Mouse (Mus musculus): ENCODE measurements at regions not wholly inside any gene's neighbourhood (a gene's known extent, or its start where the extent isn't known, plus 50 kb on each side); places are given as distances from the start of the nearest gene placed in this dataset.

DNA sequence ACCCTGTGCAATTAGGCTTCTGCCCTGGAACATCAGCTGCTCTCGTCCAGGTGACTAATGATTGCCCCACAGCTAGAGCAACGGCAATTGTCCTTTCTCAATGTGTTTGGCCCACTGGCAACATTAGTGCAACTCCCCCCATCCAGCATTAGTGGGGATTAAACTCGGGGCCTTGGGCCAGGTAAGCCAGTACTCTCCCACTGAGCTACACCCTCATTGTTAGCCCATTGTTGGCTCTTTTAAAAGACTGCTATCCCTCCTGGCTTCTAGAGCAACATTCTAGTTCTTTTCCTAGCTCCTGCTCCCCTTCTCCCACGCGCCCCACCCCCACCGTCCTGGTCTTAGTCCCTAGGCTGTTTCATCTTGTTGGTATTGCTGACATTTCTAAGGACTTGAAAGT is 463.4 kb downstream of the Zfp704 start:
- no peaks in the 10 kb centered on the region for H3K27me3 ChIP-seq (ENCODE audit: control insufficient read depth, insufficient read depth, low read length)
- no peak overlapping the region for H3K27ac ChIP-seq (ENCODE audit: low read length)
- no peaks in the 10 kb centered on the region for H3K4me1 ChIP-seq (ENCODE audit: control insufficient read depth, insufficient read depth, low read length)
- 59% methylated on average over 6 of the region's 6 CpGs for WGBS
- no peak for ATAC-seq (ENCODE audit: insufficient number of reproducible peaks, insufficient read depth, low FRiP score, low read depth)
- no peak overlapping the region for H3K4me2 ChIP-seq (replicated peaks; ENCODE audit: low read depth, low read length)
- no peak overlapping the region for H3K4me3 ChIP-seq (ENCODE audit: low read depth, low read length)
- H3K9ac ChIP-seq (replicated peaks; ENCODE audit: low read depth, low read length) = no peak overlapping the region
- H3K9me3 ChIP-seq (ENCODE audit: control insufficient read depth, low read depth, low read length) = 0 out of 2 replicates have a peak, but pooled peaks cover 2% of the 10 kb centered on the region
- no peaks in the 10 kb centered on the region for H3K36me3 ChIP-seq (ENCODE audit: control insufficient read depth, insufficient read depth, low read length)

GRCm38 (mm10) chr3:9145612-9146011 is 464.3 kb downstream of the Zfp704 start:
- 68% methylated on average over 7 of the region's 7 CpGs for WGBS
- Histone ChIP-seq H3K9me3 (ENCODE audit: control insufficient read depth, low read depth, low read length) (0 out of 2 replicates have a peak, but pooled peaks cover 2% of the 10 kb centered on the region), H3K27me3 (ENCODE audit: control insufficient read depth, insufficient read depth, low read length) (no peaks in the 10 kb centered on the region), H3K4me1 (ENCODE audit: control insufficient read depth, insufficient read depth, low read length) (no peaks in the 10 kb centered on the region), H3K36me3 (ENCODE audit: control insufficient read depth, insufficient read depth, low read length) (no peaks in the 10 kb centered on the region), H3K4me3 (ENCODE audit: low read depth, low read length) (no peak overlapping the region), H3K9ac (replicated peaks; ENCODE audit: low read depth, low read length) (no peak overlapping the region), H3K27ac (ENCODE audit: low read length) (no peak overlapping the region), H3K4me2 (replicated peaks; ENCODE audit: low read depth, low read length) (no peak overlapping the region)
- ATAC-seq (ENCODE audit: insufficient number of reproducible peaks, insufficient read depth, low FRiP score, low read depth) = no peak

- Histone ChIP-seq H3K36me3 (ENCODE audit: control insufficient read depth, insufficient read depth, low read length) (no peaks in the 10 kb centered on the region), H3K9ac (replicated peaks; ENCODE audit: low read depth, low read length) (no peak overlapping the region), H3K27me3 (ENCODE audit: control insufficient read depth, insufficient read depth, low read length) (no peaks in the 10 kb centered on the region), H3K9me3 (ENCODE audit: control insufficient read depth, low read depth, low read length) (0 out of 2 replicates have a peak, but pooled peaks cover 2% of the 10 kb centered on the region), H3K4me2 (replicated peaks; ENCODE audit: low read depth, low read length) (no peak overlapping the region), H3K4me3 (ENCODE audit: low read depth, low read length) (no peak overlapping the region), H3K27ac (ENCODE audit: low read length) (no peak overlapping the region), H3K4me1 (ENCODE audit: control insufficient read depth, insufficient read depth, low read length) (no peaks in the 10 kb centered on the region)
- 56% methylated on average over 5 of the region's 5 CpGs for WGBS
- ATAC-seq (ENCODE audit: insufficient number of reproducible peaks, insufficient read depth, low FRiP score, low read depth) = no peak
Measured at GRCm38 (mm10) chr3:9141836-9142235, 468.0 kb downstream of the Zfp704 start.

GRCm38 (mm10) chr3:9137131-9137874 is 472.6 kb downstream of the Zfp704 start:
- no peaks in the 10 kb centered on the region for H3K27me3 ChIP-seq (ENCODE audit: control insufficient read depth, insufficient read depth, low read length)
- H3K9me3 ChIP-seq (ENCODE audit: control insufficient read depth, low read depth, low read length) = no peaks in the 10 kb centered on the region
- H3K27ac ChIP-seq (ENCODE audit: low read length) = no peak overlapping the region
- no peaks in the 10 kb centered on the region for H3K36me3 ChIP-seq (ENCODE audit: control insufficient read depth, insufficient read depth, low read length)
- 85% methylated on average over 22 of the region's 22 CpGs for WGBS
- ATAC-seq (ENCODE audit: insufficient number of reproducible peaks, insufficient read depth, low FRiP score, low read depth) = no peak
- no peak overlapping the region for H3K4me2 ChIP-seq (replicated peaks; ENCODE audit: low read depth, low read length)
- H3K4me3 ChIP-seq (ENCODE audit: low read depth, low read length) = no peak overlapping the region
- no peaks in the 10 kb centered on the region for H3K4me1 ChIP-seq (ENCODE audit: control insufficient read depth, insufficient read depth, low read length)
- H3K9ac ChIP-seq (replicated peaks; ENCODE audit: low read depth, low read length) = no peak overlapping the region

DNA sequence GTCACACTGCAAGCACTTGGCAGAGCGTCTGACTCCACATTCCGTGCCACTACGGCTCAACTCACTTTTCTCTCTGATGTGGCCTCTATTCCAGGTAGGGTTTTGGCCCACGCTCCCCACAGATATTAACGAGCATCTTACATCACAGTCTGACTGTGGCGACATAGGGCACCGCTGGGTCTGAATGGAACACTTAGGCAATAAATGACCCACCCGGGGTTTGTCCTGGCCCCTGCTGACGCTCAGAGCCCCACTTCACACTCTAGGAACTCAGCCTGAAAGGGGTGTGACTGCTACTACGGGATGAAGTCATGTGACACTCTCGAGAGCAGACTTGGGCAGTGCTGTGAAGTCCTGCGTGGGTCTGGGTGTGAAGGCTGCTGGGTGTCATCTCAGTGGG is 475.9 kb downstream of the Zfp704 start:
- no peak for ATAC-seq (ENCODE audit: insufficient number of reproducible peaks, insufficient read depth, low FRiP score, low read depth)
- Histone ChIP-seq H3K9ac (replicated peaks; ENCODE audit: low read depth, low read length) (no peak overlapping the region), H3K4me3 (ENCODE audit: low read depth, low read length) (no peak overlapping the region), H3K4me1 (ENCODE audit: control insufficient read depth, insufficient read depth, low read length) (no peaks in the 10 kb centered on the region), H3K27me3 (ENCODE audit: control insufficient read depth, insufficient read depth, low read length) (no peaks in the 10 kb centered on the region), H3K36me3 (ENCODE audit: control insufficient read depth, insufficient read depth, low read length) (no peaks in the 10 kb centered on the region), H3K27ac (ENCODE audit: low read length) (no peak overlapping the region), H3K4me2 (replicated peaks; ENCODE audit: low read depth, low read length) (no peak overlapping the region), H3K9me3 (ENCODE audit: control insufficient read depth, low read depth, low read length) (no peaks in the 10 kb centered on the region)
- WGBS = 69% methylated on average over 12 of the region's 12 CpGs

- Histone ChIP-seq H3K9ac (replicated peaks; ENCODE audit: low read depth, low read length) (no peak overlapping the region), H3K4me3 (ENCODE audit: low read depth, low read length) (no peak overlapping the region), H3K9me3 (ENCODE audit: control insufficient read depth, low read depth, low read length) (no peaks in the 10 kb centered on the region), H3K27ac (ENCODE audit: low read length) (no peak overlapping the region), H3K27me3 (ENCODE audit: control insufficient read depth, insufficient read depth, low read length) (no peaks in the 10 kb centered on the region), H3K4me1 (ENCODE audit: control insufficient read depth, insufficient read depth, low read length) (no peaks in the 10 kb centered on the region), H3K36me3 (ENCODE audit: control insufficient read depth, insufficient read depth, low read length) (no peaks in the 10 kb centered on the region), H3K4me2 (replicated peaks; ENCODE audit: low read depth, low read length) (no peak overlapping the region)
- 79% methylated on average over 12 of the region's 12 CpGs for WGBS
- no peak for ATAC-seq (ENCODE audit: insufficient number of reproducible peaks, insufficient read depth, low FRiP score, low read depth)
Measured at GRCm38 (mm10) chr3:9132104-9132751, 477.7 kb downstream of the Zfp704 start.

DNA sequence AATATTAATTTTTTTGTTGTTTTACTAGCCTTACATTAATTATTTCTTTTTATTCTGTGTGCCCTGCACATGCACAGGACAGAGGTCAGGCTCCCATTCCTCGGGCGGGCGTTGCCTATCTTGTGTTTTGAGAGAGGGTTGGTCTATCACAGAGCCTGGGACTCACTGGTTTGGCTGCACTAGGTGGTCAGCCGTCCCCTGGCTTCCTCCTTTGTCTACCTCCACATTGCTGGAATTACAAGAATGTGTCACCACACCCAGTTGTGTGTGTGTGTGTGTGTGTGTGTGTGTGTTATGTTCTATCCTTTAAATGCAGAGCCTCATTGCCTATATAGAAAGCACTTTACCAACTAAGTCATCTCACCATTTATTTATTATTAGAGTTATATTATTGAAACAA is 478.5 kb downstream of the Zfp704 start:
- no peak overlapping the region for H3K27ac ChIP-seq (ENCODE audit: low read length)
- no peak for ATAC-seq (ENCODE audit: insufficient number of reproducible peaks, insufficient read depth, low FRiP score, low read depth)
- no peaks in the 10 kb centered on the region for H3K9me3 ChIP-seq (ENCODE audit: control insufficient read depth, low read depth, low read length)
- H3K27me3 ChIP-seq (ENCODE audit: control insufficient read depth, insufficient read depth, low read length) = no peaks in the 10 kb centered on the region
- H3K4me3 ChIP-seq (ENCODE audit: low read depth, low read length) = no peak overlapping the region
- no peaks in the 10 kb centered on the region for H3K36me3 ChIP-seq (ENCODE audit: control insufficient read depth, insufficient read depth, low read length)
- no peak overlapping the region for H3K4me2 ChIP-seq (replicated peaks; ENCODE audit: low read depth, low read length)
- 65% methylated on average over 4 of the region's 4 CpGs for WGBS
- H3K4me1 ChIP-seq (ENCODE audit: control insufficient read depth, insufficient read depth, low read length) = no peaks in the 10 kb centered on the region
- H3K9ac ChIP-seq (replicated peaks; ENCODE audit: low read depth, low read length) = no peak overlapping the region

- Histone ChIP-seq H3K4me3 (ENCODE audit: low read depth, low read length) (no peak overlapping the region), H3K27me3 (ENCODE audit: control insufficient read depth, insufficient read depth, low read length) (no peaks in the 10 kb centered on the region), H3K4me2 (replicated peaks; ENCODE audit: low read depth, low read length) (no peak overlapping the region), H3K4me1 (ENCODE audit: control insufficient read depth, insufficient read depth, low read length) (no peaks in the 10 kb centered on the region), H3K9ac (replicated peaks; ENCODE audit: low read depth, low read length) (no peak overlapping the region), H3K36me3 (ENCODE audit: control insufficient read depth, insufficient read depth, low read length) (no peaks in the 10 kb centered on the region), H3K27ac (ENCODE audit: low read length) (no peak overlapping the region), H3K9me3 (ENCODE audit: control insufficient read depth, low read depth, low read length) (no peaks in the 10 kb centered on the region)
- no peak for ATAC-seq (ENCODE audit: insufficient number of reproducible peaks, insufficient read depth, low FRiP score, low read depth)
- WGBS = 76% methylated on average over 4 of the region's 4 CpGs
Measured at GRCm38 (mm10) chr3:9128407-9128806, 481.5 kb downstream of the Zfp704 start.

All from stomach, embryonic 14.5 days (tissue).